Mouse (Mus musculus) T-cell, adult 2 months (primary cell): ENCODE measurements around the gene Btd.

Source experiments
- DNase-seq: peaks from one replicate; pipeline ENCODE4 v3.0.0; 2022; ENCODE audit warnings: low spot score

Gene Btd

DNA sequence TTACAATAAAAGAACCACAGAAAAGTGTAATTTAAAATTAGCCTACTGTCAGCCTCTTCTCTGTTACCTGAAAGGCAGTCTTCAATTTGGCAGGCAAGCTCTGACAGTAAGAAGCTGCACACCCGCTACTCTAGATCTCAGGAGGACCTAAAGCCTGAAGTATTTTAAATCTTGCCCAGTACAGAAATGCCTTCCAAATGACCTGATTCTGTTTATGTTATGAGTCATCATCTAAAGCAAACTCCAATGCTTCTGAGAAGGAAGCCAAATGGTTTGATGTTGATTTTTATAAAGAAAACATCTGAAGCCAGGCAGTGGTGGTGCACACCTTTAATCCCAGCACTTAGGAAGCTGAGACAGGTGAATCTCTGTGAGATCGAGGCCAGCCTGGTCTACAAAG is 59.5 kb downstream of the Btd start:
- DNase-seq = no peak

DNA sequence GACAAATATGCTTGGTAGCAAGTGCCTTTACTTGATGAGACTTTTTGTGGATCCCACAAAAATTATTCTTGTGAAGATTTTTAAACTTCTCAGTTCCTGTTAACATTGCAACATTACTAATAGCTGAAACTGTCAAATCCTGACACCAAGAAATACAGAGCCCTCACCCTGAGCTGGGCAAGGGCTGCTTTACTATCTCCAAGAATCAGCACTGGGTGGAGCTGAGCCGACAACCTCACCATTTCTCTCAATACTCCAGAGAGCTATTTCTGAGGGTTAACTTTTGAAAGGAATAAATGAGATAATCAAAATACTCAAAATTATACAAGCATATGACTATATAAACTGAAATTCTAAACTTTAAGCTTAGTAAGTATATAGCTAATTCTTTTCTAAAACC is 68.5 kb downstream of the Btd start:
- DNase-seq = no peak

DNA sequence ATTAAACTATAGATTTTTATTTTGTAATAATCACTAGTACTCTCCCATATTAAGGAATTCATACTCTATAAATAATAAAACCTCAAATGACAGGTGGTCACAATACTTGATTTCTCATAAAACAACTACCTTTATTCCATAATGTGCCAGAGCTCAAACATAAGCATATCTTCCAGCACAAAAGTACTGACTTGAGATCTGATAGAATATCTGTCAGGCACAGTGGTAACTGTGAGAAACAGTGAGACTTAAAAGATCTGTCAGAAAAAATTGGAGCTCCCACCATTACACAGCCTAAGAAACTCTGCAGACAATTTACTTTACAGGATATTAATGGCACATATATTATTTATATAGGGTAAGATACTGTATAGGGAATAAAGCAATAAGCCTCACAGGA is 74.8 kb downstream of the Btd start:
- DNase-seq = no peak

DNA sequence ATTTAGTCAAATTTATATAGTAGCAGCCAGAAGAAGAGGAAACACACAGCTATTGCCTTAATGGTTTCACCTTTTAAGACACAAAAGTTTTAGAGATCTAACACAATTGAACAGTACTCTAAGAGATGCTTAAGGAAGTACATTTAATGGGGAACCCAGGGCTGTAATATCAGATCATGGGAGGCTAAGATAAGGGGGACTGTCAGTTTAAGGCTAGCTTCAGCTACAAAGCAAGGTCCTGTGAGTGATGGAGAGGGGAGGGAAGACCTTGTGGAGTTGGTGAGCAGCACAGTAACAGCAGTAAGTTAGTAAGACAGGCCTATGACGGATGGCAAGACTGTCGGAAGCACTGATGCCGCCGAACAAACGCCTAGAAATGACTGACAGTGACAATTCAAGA is 76.5 kb downstream of the Btd start:
- no peak for DNase-seq
